Mouse (Mus musculus) forebrain, embryonic 11.5 days (tissue): ENCODE measurements around the gene Map4k4. TPM values are rescaled to one million over a fixed set of nuclear protein-coding genes. Genes with fewer than 3 reads are reported as not detected.

Source experiments
- ATAC-seq: fragments of 200-750 bp; cut with Nextera tagmentation; replicated peaks from 2 replicates; pipeline ENCODE4 v1.8.0; 2017; ENCODE audit warnings: moderate TSS enrichment; ENCODE audit not compliant: low FRiP score
- DNase-seq: peaks from one replicate; pipeline ENCODE4 v3.0.0-alpha.2; 2017; ENCODE audit warnings: low spot score
- H3K27ac ChIP-seq: fragments of 300-500 bp; sonication (generic); 2 replicates; pipeline ENCODE4 v1.5.1; 2014; ENCODE audit warnings: low read depth, low read length
- H3K27me3 ChIP-seq: fragments of 300-500 bp; sonication (generic); 2 replicates; pipeline ENCODE4 v1.6.1; 2014; ENCODE audit warnings: mild to moderate bottlenecking, low read length, mixed read lengths; ENCODE audit not compliant: control insufficient read depth, insufficient read depth
- H3K36me3 ChIP-seq: fragments of 300-500 bp; sonication (generic); 2 replicates; pipeline ENCODE4 v1.6.1; 2014; ENCODE audit warnings: mild to moderate bottlenecking, low read length, moderate library complexity, mixed read lengths; ENCODE audit not compliant: control insufficient read depth, insufficient read depth
- H3K4me1 ChIP-seq: fragments of 300-500 bp; sonication (generic); replicated peaks from 2 replicates; pipeline ENCODE4 v1.6.1; 2014; ENCODE audit warnings: low read length, mixed read lengths; ENCODE audit not compliant: control insufficient read depth, insufficient read depth
- H3K4me2 ChIP-seq: fragments of 300-500 bp; sonication (generic); 2 replicates; pipeline ENCODE4 v1.6.1; 2014; ENCODE audit warnings: low read depth, mild to moderate bottlenecking, low read length, moderate library complexity, mixed read lengths; ENCODE audit not compliant: severe bottlenecking
- H3K4me3 ChIP-seq: fragments of 300-500 bp; sonication (generic); 2 replicates; pipeline ENCODE4 v1.5.1; 2014; ENCODE audit warnings: low read depth, low read length
- H3K9ac ChIP-seq: fragments of 300-500 bp; sonication (generic); 2 replicates; pipeline ENCODE4 v1.6.1; 2014; ENCODE audit warnings: low read length
- H3K9me3 ChIP-seq: fragments of 300-500 bp; sonication (generic); 2 replicates; pipeline ENCODE4 v1.6.1; 2016; ENCODE audit warnings: low read length, mixed read lengths; ENCODE audit not compliant: control insufficient read depth
- WGBS: fragments of 180-500 bp; shearing (Covaris S2); extraction: QIAGEN DNeasy Blood & Tissue Kit; methylation state at CpG from one replicate; pipeline ENCODE4 v1.1.7; 2014; 5-methylcytosine and 5-hydroxymethylcytosine counted together
- polyA plus RNA-seq: library from polyadenylated mRNA; unstranded; fragments of >200 nt; fragmentation: Nextera tagmentation; extraction: Ambion mirVana; gene quantifications from 2 replicates; pipeline ENCODE4 v1.2.1, GENCODE M21; 2014

Gene Map4k4
- polyA plus RNA-seq, 1 experiment from 2014 or later: 52.4 TPM

- ATAC-seq: no peak
- Histone ChIP-seq H3K27me3 (no peaks in the 10 kb centered on the region), H3K36me3 (no peaks in the 10 kb centered on the region), H3K9ac (no peak overlapping the region), H3K9me3 (no peaks in the 10 kb centered on the region), H3K4me1 (0 out of 2 replicates have a peak, but pooled peaks cover 5% of the 10 kb centered on the region), H3K4me2 (no peak overlapping the region), H3K4me3 (no peak overlapping the region), H3K27ac (no peak overlapping the region)
- 84% methylated on average over 5 of the region's 5 CpGs for WGBS
- DNase-seq: no peak
Observed at GRCm38 (mm10) chr1:39956712-39957111, 56.0 kb downstream of the Map4k4 start.

DNA sequence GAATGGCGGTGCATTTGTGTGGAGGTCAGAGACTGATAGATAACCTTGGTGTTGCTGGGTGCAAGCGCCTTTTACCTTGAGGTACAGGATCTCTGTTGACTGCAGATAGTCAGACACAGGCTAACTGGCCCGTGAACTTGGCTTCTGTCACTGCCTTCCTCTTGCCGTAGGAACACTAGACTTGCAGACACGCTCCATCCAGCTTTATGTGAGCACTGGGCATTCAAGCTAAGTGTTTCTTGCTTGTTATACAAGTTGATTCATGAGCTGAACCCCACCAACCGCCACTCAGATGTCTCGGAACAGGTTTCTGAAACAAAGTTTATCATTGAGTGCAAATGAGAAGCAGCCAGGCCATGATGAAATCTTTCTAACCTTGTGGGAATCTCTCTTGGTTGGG is 57.3 kb downstream of the Map4k4 start:
- no peak for DNase-seq
- H3K9me3 ChIP-seq: no peaks in the 10 kb centered on the region
- no peak overlapping the region for H3K4me2 ChIP-seq
- WGBS: 94% methylated on average over 7 of the region's 7 CpGs
- H3K27ac ChIP-seq: no peak overlapping the region
- H3K36me3 ChIP-seq: no peaks in the 10 kb centered on the region
- H3K27me3 ChIP-seq: no peaks in the 10 kb centered on the region
- H3K4me1 ChIP-seq: 0 out of 2 replicates have a peak, but pooled peaks cover 5% of the 10 kb centered on the region
- no peak overlapping the region for H3K9ac ChIP-seq
- no peak for ATAC-seq
- H3K4me3 ChIP-seq: no peak overlapping the region

DNA sequence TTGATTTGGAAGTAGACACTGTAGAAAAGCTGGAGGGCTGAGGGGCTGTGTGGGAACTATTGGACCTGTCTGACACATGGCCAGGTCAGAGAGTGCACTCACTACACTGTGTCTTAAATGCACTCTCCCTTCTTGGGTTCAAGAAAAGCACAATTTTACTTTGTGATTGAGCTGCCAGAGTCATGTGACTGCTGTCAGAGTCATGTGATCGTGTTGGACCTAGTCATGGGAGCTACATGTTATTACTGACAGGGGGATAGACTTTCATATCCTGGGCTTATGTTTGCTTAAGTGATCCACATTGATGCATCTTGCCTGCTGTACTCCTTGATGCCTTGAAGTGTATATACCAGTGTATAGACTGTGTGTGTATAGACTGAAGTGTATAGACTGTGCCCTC is 59.9 kb downstream of the Map4k4 start:
- Histone ChIP-seq H3K27ac (no peak overlapping the region), H3K36me3 (no peaks in the 10 kb centered on the region; the same call in 1 of the 2 replicates), H3K27me3 (no peaks in the 10 kb centered on the region), H3K4me2 (no peak overlapping the region), H3K4me1 (0 out of 2 replicates have a peak, but pooled peaks cover 9% of the 10 kb centered on the region), H3K9ac (no peak overlapping the region), H3K4me3 (no peak overlapping the region), H3K9me3 (no peaks in the 10 kb centered on the region)
- DNase-seq (no peak), ATAC-seq (no peak)
- 94% methylated on average over 1 of the region's 1 CpGs for WGBS

- Histone ChIP-seq H3K27me3 (no peaks in the 10 kb centered on the region), H3K9ac (no peak overlapping the region), H3K9me3 (no peaks in the 10 kb centered on the region), H3K4me3 (no peak overlapping the region), H3K27ac (no peak overlapping the region), H3K4me2 (no peak overlapping the region), H3K4me1 (0 out of 2 replicates have a peak, but pooled peaks cover 9% of the 10 kb centered on the region), H3K36me3 (no peaks in the 10 kb centered on the region; the same call in 1 of the 2 replicates)
- 96% methylated on average over 6 of the region's 6 CpGs for WGBS
- DNase-seq: no peak
- ATAC-seq: no peak
Observed at GRCm38 (mm10) chr1:39961113-39961512, 60.4 kb downstream of the Map4k4 start.

DNA sequence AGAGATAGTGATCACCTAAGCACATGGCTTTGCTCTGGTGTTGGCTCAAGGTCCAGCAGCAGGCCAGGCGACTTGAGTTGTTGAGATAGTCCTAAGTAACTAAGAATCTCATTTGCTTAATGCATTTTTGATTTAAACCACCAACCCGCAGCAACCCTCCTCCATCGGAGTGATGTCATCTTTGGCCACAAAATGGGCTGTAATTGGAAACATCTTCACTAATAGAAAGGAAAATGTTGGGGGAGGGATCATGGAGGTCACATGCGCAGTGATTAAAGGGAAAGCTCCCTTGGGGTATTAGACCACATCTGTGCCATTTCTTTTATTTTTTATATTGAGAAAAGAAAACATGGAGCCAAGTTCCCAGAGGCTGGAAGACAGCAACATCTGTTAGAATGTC is 61.6 kb downstream of the Map4k4 start:
- Histone ChIP-seq H3K4me2 (no peak overlapping the region), H3K4me3 (no peak overlapping the region), H3K27me3 (no peaks in the 10 kb centered on the region), H3K9me3 (no peaks in the 10 kb centered on the region), H3K27ac (no peak overlapping the region), H3K36me3 (no peaks in the 10 kb centered on the region; the same call in 1 of the 2 replicates), H3K4me1 (0 out of 2 replicates have a peak, but pooled peaks cover 9% of the 10 kb centered on the region), H3K9ac (no peak overlapping the region)
- ATAC-seq: no peak
- DNase-seq: no peak
- WGBS: 80% methylated on average over 4 of the region's 4 CpGs

GRCm38 (mm10) chr1:39962840-39963239 is 62.1 kb downstream of the Map4k4 start:
- WGBS: 90% methylated on average over 8 of the region's 8 CpGs
- Histone ChIP-seq H3K9ac (no peak overlapping the region), H3K4me3 (no peak overlapping the region), H3K27ac (no peak overlapping the region), H3K4me1 (0 out of 2 replicates have a peak, but pooled peaks cover 8% of the 10 kb centered on the region), H3K27me3 (no peaks in the 10 kb centered on the region), H3K9me3 (no peaks in the 10 kb centered on the region), H3K36me3 (no peaks in the 10 kb centered on the region; the same call in 1 of the 2 replicates), H3K4me2 (no peak overlapping the region)
- DNase-seq (no peak), ATAC-seq (no peak)

DNA sequence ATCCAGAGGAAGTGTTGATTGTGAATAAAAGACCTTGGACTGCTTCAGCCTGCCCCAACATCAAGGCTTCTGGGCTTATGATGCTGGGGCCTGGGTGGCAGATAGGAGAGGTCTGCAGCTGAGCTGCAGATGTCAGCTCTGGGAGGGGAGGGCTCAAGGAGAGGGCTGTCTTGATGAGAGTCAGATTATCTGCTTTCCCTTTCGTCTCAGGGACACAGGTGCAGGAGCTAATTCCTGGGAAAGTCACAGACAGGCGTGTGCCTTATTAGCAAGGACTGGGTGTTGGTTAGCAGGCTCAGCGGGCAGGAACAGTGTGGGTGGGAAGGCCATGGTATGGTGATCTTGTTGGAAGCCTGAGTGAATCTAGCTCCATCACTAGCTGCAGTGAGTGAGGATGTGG is 63.1 kb downstream of the Map4k4 start:
- DNase-seq (no peak), ATAC-seq (no peak)
- Histone ChIP-seq H3K36me3 (no peaks in the 10 kb centered on the region; the same call in 1 of the 2 replicates), H3K9me3 (no peaks in the 10 kb centered on the region), H3K27me3 (no peaks in the 10 kb centered on the region), H3K9ac (no peak overlapping the region), H3K4me2 (no peak overlapping the region), H3K4me3 (no peak overlapping the region), H3K4me1 (0 out of 2 replicates have a peak, but pooled peaks cover 6% of the 10 kb centered on the region), H3K27ac (no peak overlapping the region)
- 74% methylated on average over 3 of the region's 3 CpGs for WGBS

GRCm38 (mm10) chr1:39964427-39964826 is 63.7 kb downstream of the Map4k4 start:
- H3K4me3 ChIP-seq: no peak overlapping the region
- no peaks in the 10 kb centered on the region for H3K9me3 ChIP-seq
- WGBS: 87% methylated on average over 2 of the region's 2 CpGs
- H3K36me3 ChIP-seq: no peaks in the 10 kb centered on the region; the same call in 1 of the 2 replicates
- no peaks in the 10 kb centered on the region for H3K27me3 ChIP-seq
- H3K4me2 ChIP-seq: no peak overlapping the region
- no peak overlapping the region for H3K9ac ChIP-seq
- H3K27ac ChIP-seq: no peak overlapping the region
- 0 out of 2 replicates have a peak, but pooled peaks cover 6% of the 10 kb centered on the region for H3K4me1 ChIP-seq
- no peak for DNase-seq
- ATAC-seq: no peak

DNA sequence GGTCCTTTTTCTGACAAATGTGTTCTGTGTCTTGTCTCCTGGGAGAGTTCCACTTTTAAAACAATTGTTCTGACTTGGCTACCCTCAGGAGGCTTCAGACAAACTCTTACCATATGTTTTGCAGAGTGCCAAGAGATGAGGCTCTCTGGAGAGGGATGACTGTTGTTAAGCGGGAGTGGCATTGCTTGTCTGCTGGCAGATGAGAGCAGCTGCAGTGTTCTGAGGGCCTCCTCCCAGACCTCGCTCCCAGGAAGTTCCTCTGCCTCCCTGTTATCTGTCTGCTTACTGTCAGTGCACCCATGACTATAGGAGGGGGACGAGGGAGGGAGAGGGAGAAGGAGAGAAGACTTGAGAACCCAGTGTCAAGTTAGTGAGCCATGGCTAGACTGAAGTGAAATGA is 64.7 kb downstream of the Map4k4 start:
- no peaks in the 10 kb centered on the region for H3K9me3 ChIP-seq
- H3K4me1 ChIP-seq: peaks cover 11% of the 10 kb centered on the region; the same call in 1 of the 2 replicates
- H3K36me3 ChIP-seq: no peaks in the 10 kb centered on the region; the same call in 1 of the 2 replicates
- no peak overlapping the region for H3K9ac ChIP-seq
- ATAC-seq (no peak), DNase-seq (no peak)
- H3K27ac ChIP-seq: no peak overlapping the region
- H3K4me2 ChIP-seq: no peak overlapping the region
- H3K27me3 ChIP-seq: no peaks in the 10 kb centered on the region
- WGBS: 80% methylated on average over 3 of the region's 3 CpGs
- H3K4me3 ChIP-seq: no peak overlapping the region
